Mouse (Mus musculus): ENCODE results near the gene Slc27a1.

The Slc27a1 gene

DNA sequence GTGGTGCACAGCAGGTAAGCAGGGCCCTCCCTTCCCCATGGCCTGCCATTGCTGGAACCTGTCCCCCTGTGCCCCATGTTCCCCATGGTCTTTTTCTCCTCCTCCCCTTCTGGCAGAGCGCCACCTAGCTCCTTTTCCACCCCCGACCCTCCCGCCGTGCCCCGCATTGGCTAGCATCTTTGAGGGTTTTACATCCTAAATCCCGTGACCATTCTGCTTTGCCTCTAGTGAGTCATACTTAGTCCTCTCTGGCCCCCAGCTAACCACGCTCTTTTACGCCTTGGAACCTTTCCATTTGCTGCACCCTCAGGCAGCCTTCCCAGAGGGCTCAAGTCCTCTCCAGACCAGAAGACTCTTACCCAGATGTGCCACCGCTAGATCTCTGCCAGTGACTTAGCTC lies 11.5 kb downstream of the Slc27a1 start:
- DNase-seq (ENCODE audit: low spot score in 2 of 2), result no peak

DNA sequence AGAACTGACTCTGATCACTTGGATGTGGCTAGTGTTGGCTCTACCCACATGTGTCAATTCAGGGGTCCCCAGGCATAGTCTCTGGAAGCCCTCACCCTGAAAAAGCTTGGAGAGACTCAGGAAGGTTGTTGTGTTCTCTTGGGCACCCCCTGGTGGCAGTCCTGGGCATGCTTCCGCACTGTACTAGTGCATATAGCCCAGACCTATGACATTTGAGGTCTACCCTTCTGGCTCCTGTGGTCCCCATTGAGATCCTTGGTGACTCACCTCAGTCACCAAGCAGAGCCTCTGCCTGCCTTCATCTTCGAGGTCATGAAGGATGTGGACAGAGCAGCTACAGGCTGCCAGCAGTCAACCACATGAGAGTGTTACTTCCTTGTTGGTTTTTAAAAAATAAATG lies 18.2 kb downstream of the Slc27a1 start:
- DNase-seq (ENCODE audit: low spot score in 2 of 2), result no peak

DNA sequence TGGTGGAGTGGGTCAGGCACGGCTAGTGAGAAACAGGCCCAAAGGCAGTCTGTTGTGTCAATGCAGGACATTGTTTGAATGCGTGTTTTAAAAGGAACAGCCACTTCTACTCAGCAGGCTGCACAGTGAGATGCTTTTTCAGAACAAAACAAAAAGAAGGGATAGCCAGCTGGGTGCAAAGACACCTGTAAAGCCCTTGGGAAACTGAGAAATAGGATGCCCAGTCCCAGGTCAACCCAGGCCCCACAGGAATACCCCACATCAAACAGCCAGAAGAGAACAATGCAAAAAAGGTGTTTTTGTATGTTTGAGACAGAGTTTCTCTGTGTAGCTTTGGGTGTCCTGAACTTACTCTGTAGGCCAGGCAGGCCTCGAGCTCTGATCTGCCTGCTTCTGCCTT lies 20.1 kb downstream of the Slc27a1 start:
- DNase-seq (ENCODE audit: low spot score in 2 of 2), result no peak

DNA sequence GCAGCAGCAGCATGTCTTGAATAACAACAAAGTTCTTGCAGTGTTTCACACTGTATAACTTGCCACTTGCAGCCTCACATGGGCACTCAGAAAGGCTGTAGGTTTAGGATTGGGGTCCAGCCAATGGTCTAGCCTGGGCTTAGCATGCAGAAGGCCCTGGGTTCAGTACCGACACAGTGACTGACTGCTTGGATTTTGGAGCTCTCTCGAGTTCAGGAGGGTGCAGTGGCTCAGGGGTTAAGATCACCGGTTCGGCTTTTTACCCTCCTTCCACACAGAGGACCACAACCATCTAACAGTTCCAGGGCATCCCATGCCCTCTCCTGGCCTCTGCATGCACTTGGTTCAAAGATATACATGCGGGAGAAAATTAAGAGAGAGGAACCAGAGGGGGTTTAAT lies 22.3 kb downstream of the Slc27a1 start:
- no peak for DNase-seq (ENCODE audit: low spot score in 2 of 2)

DNA sequence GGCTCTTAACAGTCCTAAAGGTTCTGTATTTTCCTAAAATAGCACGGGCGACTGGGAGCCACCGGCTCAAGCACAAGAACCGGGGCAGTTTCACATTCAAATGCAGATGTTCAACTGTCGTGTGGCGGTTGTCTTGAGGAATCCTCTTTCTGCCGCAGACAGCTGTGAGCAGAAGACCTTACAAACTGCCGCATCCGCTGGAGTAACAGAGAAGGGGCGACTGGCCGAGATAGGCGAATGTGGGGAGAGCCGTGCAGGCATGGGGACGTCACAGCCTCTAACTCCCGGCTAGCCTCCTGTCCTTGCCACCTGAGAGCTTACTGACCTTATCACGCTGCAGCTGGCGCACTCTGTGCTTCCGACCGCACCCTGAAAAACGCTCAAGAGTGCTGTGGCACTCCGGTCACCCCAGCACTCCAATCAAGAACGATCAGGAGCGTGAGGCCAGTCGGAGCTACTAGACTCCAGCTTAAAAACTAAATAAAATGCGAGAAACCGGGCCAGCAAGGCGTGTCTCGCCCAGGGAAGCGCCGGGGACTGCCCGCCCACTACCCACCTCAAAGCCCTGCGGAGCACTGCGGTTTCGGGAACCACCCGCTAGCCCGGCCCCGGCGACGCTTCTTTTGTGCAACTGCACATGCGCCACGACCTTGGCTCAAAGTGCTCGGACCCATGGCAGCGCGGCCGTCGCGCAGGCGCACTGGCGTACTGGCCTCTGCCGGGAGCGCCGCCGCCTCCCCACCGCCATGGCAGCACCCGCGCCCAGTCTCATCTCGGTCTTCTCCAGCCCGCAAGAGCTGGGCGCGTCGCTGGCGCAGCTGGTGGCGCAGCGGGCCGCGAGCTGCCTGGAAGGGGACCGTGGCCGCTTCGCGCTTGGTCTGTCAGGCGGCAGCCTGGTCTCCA lies 23.0 kb downstream of the Slc27a1 start, which contains the start of gene Pgls:
Pgls (plus strand) TSS at position 706 of the 903 bp plus-strand sequence.
- peak; percentile 85 to 87 for DNase-seq (ENCODE audit: low spot score in 2 of 2)

DNA sequence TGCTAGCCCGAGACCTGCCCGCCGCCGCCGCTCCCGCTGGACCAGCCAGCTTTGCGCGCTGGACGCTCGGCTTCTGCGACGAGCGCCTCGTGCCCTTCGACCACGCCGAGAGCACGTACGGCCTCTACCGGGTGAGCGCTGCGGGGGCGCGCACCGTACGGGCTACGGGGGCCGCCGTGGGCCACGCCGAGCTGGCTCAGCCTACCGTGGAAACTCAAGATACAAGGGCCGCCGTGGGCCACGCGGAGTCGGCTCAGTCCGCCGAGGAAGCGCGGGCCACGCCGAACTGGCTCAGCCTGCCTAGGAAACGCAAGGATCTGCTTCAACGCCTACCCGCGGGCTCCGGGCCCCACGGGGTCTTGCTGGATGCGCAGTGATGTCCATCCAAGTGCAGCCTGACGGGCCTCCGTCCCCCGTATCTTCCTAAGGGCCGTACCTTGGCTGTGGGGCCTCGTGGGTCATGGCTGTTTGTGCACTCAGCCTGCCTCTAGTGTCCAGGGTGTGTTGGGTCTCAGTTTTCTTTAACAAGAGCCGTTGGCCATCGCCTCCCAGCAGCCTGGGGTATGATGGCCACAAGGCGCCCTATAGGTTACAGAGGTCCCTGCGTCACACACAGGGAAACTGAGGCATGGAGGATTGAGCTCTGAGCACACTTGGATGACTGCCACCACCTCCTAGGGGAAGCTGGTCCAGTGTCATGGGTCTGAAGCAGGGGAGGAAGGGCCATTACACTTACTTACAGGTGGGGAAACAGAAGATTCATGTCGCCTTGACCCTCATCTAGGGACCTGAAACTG lies 23.9 kb downstream of the Slc27a1 start:
- peak; percentile 47 to 65 for DNase-seq (ENCODE audit: low spot score in 2 of 2)

DNA sequence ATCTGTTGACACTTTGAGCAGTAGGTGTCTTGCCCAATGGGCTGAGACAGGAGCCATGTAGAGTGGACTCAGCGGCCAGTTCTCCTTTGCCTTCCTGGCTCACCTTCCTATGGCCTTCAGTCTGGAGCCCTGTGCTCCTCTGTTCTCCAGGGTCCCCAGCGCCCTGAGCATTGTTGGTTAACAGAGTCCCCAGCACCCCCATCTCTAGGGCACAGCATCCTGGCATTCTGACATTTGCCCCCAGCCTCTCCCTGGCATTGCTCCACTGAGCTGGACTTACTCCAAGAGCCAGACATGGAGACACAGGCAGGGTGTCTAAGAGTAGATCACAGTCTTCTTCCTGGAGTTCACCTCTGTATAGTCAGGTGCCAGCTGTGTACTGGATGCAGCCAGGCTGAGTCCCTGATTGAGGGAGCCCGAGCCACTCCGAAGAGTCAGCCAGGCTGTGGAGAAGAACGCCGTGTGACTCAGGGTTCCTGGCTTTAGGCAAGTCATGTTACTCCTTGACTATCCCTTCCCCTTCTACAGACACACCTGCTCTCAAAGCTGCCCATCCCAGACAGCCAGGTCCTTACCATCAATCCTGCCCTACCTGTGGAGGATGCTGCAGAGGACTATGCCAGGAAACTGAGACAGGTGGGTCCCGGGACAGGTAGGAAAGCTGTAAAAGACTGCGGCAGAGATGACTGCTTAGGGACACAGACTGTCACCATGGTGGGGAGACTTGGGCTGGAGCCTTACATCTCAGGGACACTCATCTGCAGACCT lies 25.1 kb downstream of the Slc27a1 start:
- DNase-seq (ENCODE audit: low spot score in 2 of 2), result no peak

DNA sequence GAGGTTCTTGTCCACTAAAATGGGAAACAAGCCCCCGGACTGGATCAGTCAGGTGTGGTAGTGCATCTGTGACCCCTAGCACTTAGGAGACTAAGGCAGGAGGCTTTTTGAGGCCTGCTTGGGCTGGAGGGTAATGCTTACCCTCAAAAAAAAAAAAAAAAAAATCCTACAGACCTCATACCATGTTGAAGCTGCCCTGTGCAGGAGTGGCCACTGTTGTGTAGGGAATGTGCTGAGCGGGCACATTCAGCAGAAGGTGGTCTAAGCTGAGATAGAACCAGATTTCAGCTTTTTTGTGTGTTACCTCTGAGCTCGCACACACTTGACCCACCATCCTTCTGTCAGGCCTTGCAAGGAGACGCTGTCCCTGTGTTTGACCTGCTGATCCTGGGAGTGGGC lies 25.6 kb downstream of the Slc27a1 start:
- DNase-seq (ENCODE audit: low spot score in 2 of 2), result no peak

DNA sequence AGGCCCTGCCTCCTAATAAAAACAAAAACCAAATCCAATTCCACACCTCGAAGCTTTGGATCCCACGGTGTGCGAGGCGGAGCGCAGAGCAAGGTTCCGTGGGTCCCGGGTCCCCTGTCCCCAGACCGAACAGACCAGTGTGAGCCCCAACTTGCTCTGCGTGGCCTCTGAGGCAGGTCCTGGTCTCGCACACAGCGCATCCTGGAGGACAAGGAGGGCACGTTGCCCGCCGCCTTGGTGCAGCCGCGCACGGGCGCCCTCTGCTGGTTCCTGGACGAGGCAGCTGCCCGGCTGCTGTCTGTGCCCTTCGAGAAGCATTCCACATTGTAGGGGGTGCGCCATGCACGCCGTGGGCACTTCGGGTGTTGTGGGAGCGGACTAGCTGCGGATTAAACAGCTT lies 27.2 kb downstream of the Slc27a1 start:
- peak; percentile 80 to 92 for DNase-seq (ENCODE audit: low spot score in 2 of 2)

DNA sequence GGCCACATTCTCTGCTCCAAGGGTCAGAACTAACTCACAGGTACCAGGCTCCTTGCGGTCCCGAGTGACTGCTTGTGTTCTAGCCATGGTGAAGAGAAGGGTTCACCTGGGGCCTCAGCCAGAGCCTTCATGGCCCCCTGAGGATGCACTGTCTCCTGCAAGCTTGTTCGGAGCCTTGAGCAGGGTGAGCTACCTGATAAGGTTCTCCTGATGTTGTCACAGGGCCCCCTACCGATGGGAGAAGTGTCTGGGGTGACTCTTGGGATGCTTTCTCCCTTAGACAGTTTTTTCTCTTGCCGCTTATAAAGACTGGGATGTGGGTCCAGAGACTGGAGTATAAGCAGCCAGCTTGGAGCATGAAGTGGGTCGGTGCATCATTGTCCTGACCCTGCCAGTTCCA lies 27.7 kb downstream of the Slc27a1 start:
- no peak for DNase-seq (ENCODE audit: low spot score in 2 of 2)

DNA sequence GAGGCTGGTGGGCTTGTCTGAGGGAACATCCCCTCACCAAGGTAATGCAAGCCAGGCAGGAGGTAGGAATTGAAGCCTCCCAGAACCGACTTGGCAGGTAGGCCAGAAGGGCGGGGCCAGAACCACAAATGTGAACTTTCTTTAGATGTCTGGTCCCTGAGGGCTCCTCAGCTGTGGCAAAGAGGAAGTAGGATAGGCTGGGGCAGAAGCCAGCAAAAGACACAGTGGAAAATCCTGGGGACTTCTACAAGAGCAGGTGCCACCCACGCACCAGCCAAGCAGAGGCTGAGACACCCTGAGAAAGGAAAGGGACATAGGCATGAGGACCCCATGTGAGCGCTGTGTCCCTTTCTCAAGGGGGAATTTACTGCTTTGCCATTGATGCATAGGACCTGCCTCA lies 28.1 kb downstream of the Slc27a1 start:
- DNase-seq (ENCODE audit: low spot score in 2 of 2), result peak in 1 of 2 experiments; percentile 47

DNA sequence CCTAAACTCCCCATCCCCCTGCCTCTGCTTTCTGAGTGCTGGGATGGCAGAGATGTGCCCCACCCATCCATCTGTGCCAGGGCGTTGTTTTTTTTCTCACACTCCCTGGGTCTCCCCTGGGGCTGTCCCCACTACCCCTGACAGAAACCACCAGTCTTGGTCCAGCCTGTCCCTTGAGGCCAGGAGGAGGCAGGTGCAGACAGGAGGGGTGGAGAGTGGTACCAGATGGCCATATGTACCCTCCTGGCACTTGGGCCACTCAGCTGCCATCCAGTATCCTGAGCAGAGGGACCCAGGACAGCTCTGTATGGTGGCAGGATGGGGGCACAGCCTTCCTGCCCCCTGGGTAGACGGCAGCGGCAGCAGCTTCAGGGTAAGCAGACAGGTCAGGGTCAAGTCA lies 28.8 kb downstream of the Slc27a1 start, which contains the start of gene Fam129c:
Fam129c (plus strand) TSS at position 198 of the 400 bp plus-strand sequence.
- DNase-seq (ENCODE audit: low spot score in 2 of 2), result peak in 1 of 2 experiments; percentile 40

DNA sequence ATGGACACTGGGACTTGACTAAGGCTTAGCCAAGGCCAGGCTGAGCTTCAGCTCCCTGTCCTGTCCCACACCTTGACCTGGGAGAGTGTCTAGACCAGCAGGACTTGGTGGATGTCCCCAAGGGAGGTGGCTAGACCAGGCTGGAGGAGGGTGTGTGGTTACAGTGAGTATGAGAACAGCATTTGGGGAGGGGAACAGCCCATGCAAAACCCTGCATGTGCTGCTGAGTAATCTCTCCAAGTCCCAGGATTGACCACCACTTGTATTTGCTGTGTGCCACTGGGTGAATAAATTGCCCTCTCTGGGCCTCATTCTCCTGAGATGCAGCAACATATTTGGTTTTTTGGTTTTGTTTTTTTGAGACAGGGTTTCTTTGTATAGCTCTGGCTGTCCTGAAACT lies 29.7 kb downstream of the Slc27a1 start:
- DNase-seq (ENCODE audit: low spot score in 2 of 2), result no peak

DNA sequence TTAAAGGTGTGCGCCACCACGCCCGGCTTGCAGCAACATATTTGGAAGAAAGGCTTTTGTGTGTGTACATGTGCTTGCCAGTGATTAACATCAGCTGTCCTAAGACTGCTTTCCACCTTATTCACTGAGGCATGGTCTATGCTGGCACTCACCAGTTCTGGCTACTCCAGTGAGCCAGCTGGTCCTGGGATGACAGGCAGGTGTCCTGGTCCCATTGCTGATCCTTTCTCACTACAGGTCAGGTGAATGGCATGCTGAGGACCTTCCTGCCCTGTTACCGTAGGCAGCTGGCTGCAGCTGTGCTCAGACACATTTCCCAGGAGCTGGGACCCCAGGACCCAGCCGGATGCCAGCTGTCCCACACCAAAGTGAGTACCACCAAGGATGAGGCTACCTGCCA lies 30.2 kb downstream of the Slc27a1 start:
- no peak for DNase-seq (ENCODE audit: low spot score in 2 of 2)

DNA sequence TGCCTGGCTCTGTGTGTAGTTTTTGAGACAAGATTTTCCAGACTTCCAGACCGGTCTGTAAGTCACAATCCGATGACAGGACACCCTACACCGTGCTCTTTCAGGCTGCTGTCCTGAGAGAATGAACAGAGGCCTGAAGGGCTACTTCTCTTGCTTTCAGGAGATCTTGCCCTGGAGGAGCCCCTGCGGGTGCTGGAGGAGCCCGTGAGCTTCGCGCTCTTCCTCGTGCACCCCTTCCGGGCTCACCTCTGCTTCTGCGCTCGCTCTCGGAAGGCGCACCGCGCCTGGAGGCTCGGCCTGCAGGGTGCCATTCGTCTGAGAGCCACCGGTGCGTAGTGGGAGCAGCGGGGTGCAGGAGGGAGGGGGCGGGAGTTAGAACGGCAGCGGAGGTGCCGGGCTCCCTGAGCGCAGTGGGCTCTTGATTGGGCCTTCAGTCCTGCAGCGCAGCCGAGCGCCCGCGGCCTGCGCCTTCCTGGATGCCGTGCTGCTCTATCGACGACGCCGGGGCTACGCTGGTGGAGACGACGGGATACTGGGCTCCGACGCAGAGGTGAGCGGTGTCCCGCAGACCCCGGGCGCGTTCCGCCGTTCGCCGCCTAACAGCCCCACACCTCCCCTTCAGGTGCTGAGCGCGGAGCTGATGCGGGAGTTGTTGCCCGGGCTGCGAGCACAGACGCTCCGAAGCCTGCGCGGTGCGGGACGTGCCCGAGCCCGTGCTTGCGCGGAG lies 33.4 kb downstream of the Slc27a1 start:
- no peak for DNase-seq (ENCODE audit: low spot score in 2 of 2)

DNA sequence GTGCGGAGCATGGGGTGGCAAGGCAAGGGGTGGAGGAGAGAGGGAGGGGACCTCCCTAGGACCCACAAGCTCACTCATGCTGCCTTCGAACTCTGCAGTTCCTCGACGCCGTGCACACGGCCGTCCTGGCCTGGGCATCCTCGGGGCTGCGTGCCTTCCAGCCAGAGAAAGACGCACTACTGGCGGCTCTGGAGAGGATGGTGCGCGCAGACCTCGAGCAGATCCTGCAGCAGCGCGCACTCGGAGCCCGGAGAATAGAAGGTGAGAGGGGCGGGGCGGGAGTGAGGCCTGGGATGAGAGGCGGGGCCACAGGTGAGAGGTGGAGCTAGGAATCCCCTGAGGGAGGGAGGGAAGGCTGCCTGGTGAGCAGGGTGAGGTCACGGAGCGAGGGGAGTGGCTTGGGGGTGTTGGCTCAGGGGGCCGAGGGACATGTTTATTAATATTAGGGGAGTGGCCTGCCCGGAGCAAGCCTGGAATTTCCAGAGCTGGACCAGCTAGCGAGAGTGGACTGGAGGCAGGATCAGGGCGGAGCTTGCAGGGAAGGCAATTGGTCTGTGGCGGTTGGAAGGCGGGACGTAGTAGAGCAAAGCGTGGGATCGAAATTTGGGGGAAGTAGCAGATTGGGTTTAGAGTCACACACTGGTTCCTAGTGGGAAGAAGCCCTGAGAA lies 34.1 kb downstream of the Slc27a1 start:
- DNase-seq (ENCODE audit: low spot score in 2 of 2), result no peak

DNA sequence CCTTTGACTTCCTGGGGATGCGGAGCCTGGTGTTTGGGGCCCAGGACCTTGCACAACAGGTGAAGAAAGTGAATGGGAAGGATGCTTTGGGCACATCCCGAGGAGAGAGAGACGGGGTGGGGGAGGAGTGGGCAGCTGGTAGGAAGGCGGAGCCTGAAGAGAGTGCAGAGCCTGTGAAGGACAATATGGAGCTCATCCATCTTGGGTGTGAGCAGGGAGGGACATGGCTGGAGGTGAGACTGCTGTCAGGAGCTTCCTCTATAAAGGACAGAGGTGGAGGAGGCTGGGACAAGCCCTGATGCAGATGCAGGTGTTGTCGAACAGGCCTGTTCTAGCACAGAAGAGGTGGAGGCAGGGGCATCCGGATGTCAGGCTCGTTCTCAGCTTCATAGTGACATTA lies 35.3 kb downstream of the Slc27a1 start:
- DNase-seq (ENCODE audit: low spot score in 2 of 2), result no peak

DNA sequence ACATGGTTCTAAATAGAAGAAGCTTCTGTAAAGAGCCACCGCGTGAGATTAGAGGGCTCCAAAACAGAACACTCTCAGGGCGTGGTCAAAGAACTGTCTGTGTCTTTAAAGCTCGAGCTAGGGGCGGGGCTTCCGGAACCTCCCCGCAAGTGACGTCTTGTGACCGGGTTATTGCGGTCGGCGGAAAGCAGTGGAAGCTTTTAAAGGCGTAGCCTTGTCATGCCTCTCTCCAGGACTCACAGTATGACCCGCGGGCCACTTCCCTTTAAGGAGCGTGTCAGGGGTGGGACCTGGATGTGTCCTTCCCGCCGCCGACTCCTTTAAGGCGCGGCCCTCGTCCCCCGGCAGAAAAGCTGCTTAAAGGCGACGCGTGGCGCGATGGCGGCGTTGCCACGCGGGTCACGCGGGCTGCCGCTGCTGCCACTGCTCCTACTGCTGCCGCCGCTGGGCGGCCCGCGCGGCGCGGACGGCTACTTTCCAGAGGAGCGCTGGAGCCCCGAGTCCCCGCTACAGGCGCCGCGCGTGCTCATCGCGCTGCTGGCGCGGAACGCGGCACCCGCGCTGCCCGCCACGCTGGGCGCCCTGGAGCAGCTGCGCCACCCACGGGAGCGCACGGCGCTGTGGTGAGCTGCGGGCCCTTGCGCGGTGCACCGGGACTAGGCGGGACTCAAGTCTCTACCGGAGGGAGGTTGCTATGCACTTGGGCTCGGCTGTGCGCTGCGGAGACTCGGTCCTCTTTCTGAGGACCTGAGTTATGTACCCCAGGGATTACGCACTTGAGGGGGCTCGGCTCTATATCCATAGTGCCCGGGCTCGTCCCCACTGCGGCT lies 42.4 kb downstream of the Slc27a1 start, which contains the start of gene Colgalt1:
Colgalt1 (plus strand) TSS at position 177 of the 830 bp plus-strand sequence.
- DNase-seq (ENCODE audit: low spot score in 2 of 2), result peak; percentile 90 to 94

DNA sequence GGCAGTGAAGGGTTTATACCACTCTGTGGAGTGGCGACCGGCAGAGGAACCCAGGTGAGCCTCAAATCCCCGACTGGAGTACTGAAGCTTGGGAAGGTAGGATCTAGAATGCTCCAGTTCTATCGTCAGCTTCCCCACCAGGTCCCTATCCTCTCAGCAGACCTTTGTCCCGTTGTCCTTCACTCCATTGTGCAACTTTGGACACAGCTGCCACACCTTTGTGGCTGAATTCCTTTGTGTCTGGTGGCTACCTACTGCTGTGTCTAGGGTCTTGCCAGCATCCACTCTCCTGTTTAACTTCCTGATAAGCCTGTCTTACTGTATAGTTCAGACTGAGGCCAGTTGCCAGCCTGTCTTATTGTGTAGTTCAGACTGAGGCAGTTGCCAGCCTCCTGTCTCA lies 43.5 kb downstream of the Slc27a1 start:
- DNase-seq (ENCODE audit: low spot score in 2 of 2), result no peak

DNA sequence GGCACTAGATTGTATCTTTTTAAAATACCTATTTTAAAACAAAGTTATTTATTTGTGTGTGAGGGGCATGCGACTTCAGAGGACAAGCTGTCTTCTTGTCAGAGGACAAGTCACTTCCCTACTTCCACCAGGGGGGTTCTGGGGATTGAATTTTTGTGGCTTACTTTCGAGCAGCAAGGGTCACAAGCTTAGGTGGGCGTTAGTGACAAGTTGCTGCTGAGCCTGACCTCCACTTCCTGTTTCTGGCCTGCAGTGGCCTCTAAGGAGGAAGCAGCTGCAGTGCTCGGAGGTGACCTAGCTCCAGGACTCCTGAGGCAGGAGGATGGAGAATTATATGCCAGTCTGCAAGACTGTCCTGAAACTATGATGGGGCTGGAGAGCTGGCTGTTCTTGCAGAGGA lies 44.7 kb downstream of the Slc27a1 start:
- DNase-seq (ENCODE audit: low spot score in 2 of 2), result no peak

Data from spleen, postnatal 14 days (tissue).